Mouse (Mus musculus) MEL (cell line): ENCODE measurements around the gene Pou2af1.

Experiments
- CHD1 ChIP-seq: IDR thresholded peaks from 2 replicates; pipeline ENCODE4 v1.6.1; 2012; ENCODE audit warnings: low read depth, mild to moderate bottlenecking, inconsistent platforms, low read length, improper control_type of control experiment
- CTCF ChIP-seq, 3 experiments: IDR thresholded peaks in 2 of 3; conservative IDR thresholded peaks in 1 of 3; 2 replicates each; pipeline ENCODE4 v1.5.1; 2011 to 2012; ENCODE audit warnings: low read length in 3 of 3, low read depth in 2 of 3, mild to moderate bottlenecking in 2 of 3, improper control_type of control experiment in 1 of 3, inconsistent platforms in 1 of 3, mixed read lengths in 1 of 3, moderate library complexity in 1 of 3; ENCODE audit not compliant: control insufficient read depth in 1 of 3, insufficient read depth in 1 of 3, poor library complexity in 1 of 3, severe bottlenecking in 1 of 3
- E2F4 ChIP-seq: IDR thresholded peaks from 2 replicates; pipeline ENCODE4 v1.6.1; 2011; ENCODE audit warnings: low read depth, low read length, improper control_type of control experiment, borderline replicate concordance
- ELF1 ChIP-seq: IDR thresholded peaks from 2 replicates; pipeline ENCODE4 v1.6.1; 2014; ENCODE audit warnings: low read depth, mild to moderate bottlenecking, inconsistent platforms, low read length, improper control_type of control experiment, moderate library complexity
- KAT2A ChIP-seq: conservative IDR thresholded peaks from 2 replicates; pipeline ENCODE4 v1.6.1; 2012; ENCODE audit warnings: low read depth, low read length, improper control_type of control experiment, inconsistent platforms
- MAX ChIP-seq: IDR thresholded peaks from 2 replicates; pipeline ENCODE4 v1.6.1; 2011; ENCODE audit warnings: low read length, improper control_type of control experiment
- MYC ChIP-seq: IDR thresholded peaks from 2 replicates; pipeline ENCODE4 v1.6.1; 2011; ENCODE audit warnings: low read depth, mild to moderate bottlenecking, low read length, improper control_type of control experiment, moderate library complexity
- POLR2A ChIP-seq, 2 experiments: IDR thresholded peaks; 2 replicates each; pipeline ENCODE4 v1.6.1; 2011 to 2012; ENCODE audit warnings: low read length in 2 of 2, mild to moderate bottlenecking in 2 of 2, control low read depth in 1 of 2, improper control_type of control experiment in 1 of 2, low read depth in 1 of 2, moderate library complexity in 1 of 2; ENCODE audit not compliant: control insufficient read depth in 1 of 2, insufficient read depth in 1 of 2, poor library complexity in 1 of 2
- POLR2AphosphoS2 ChIP-seq: IDR thresholded peaks from 2 replicates; pipeline ENCODE4 v1.6.1; 2011; ENCODE audit warnings: low read length, improper control_type of control experiment
- POLR2AphosphoS5 ChIP-seq: IDR thresholded peaks from 2 replicates; pipeline ENCODE4 v1.6.1; 2012; ENCODE audit warnings: low read depth, borderline replicate concordance, mild to moderate bottlenecking, inconsistent platforms, low read length, moderate library complexity, mixed read lengths
- SIN3A ChIP-seq: IDR thresholded peaks from 2 replicates; pipeline ENCODE4 v1.6.1; 2012; ENCODE audit warnings: low read length, improper control_type of control experiment, inconsistent platforms
- TCF12 ChIP-seq: IDR thresholded peaks from 2 replicates; pipeline ENCODE4 v1.6.1; 2014; ENCODE audit warnings: low read depth, mild to moderate bottlenecking, inconsistent platforms, low read length, improper control_type of control experiment, moderate library complexity
- USF2 ChIP-seq, 2 experiments: IDR thresholded peaks; 2 replicates each; pipeline ENCODE4 v1.6.1; 2011 to 2012; ENCODE audit warnings: improper control_type of control experiment in 2 of 2, low read length in 2 of 2, borderline replicate concordance in 1 of 2, inconsistent platforms in 1 of 2, low read depth in 1 of 2, mild to moderate bottlenecking in 1 of 2; ENCODE audit not compliant: insufficient read depth in 1 of 2

- TF ChIP-seq KAT2A (no peak), POLR2A (IDR thresholded peaks at IDR 0.05; ENCODE audit: control insufficient read depth in 1 of 2, insufficient read depth in 1 of 2, low read depth in 1 of 2, low read length in 2 of 2, poor library complexity in 1 of 2) (no peak), MAX (no peak), USF2 (IDR thresholded peaks at IDR 0.05; ENCODE audit: borderline replicate concordance in 1 of 2, insufficient read depth in 1 of 2, low read depth in 1 of 2, low read length in 2 of 2) (no peak), CHD1 (no peak), CTCF (IDR thresholded peaks at IDR 0.05 in 2 of 3, conservative IDR thresholded peaks at IDR 0.05 in 1 of 3; ENCODE audit: control insufficient read depth in 1 of 3, insufficient read depth in 1 of 3, low read depth in 2 of 3, low read length in 3 of 3, poor library complexity in 1 of 3, severe bottlenecking in 1 of 3) (no peak), POLR2AphosphoS5 (no peak), MYC (no peak), SIN3A (no peak), E2F4 (no peak), ELF1 (no peak), TCF12 (no peak), POLR2AphosphoS2 (no peak)
These were observed 25.4 kb downstream of the Pou2af1 start for GRCm38 (mm10) chr9:51238741-51239385.
